Mouse (Mus musculus): Measurements from ENCODE around the gene Kif17. TPM values are rescaled to one million over a fixed set of nuclear protein-coding genes. Genes with fewer than 3 reads are reported as not detected.
"Not testable (repeated sequence)": the region's sequence is repeated elsewhere in the genome, so short reads cannot be mapped to it uniquely, and the experiment has no call there.

Kif17 gene
- total and polyA plus RNA-seq, 3 experiments, result 2.7 to 4.0 (median 2.8) TPM

GRCm38 (mm10) chr4:138313021-138313420 lies 62.8 kb downstream of the Kif17 start:
- no peak for DNase-seq

GRCm38 (mm10) chr4:138313795-138314194 lies 63.6 kb downstream of the Kif17 start:
- DNase-seq, result no peak

- no peak for DNase-seq
These were observed 65.5 kb downstream of the Kif17 start for GRCm38 (mm10) chr4:138315781-138316180.

DNA sequence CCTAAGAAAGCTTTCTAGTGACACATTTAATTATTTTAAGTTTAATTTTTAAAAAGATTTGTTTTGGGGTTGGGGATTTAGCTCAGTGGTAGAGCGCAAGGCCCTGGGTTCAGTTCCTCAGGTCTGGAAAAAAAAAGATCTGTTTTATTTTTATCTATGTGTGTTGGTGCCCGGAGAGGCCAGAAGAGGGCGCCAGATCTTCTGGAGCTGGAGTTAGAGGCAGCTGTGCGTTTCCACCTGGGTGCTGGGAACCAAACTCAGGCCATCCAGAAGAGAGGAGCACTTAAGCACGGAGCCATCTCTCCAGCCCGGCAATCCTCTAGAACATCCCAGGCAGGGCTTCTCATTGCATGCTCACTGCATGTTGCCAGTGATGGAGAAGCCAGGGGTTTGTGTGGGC lies 66.1 kb downstream of the Kif17 start:
- no peak for DNase-seq

- DNase-seq, result peak; percentile 49
These were observed 68.5 kb downstream of the Kif17 start for GRCm38 (mm10) chr4:138318509-138319266.

- DNase-seq, result peak; percentile 83
These were observed 69.3 kb downstream of the Kif17 start for GRCm38 (mm10) chr4:138319508-138319907.

DNA sequence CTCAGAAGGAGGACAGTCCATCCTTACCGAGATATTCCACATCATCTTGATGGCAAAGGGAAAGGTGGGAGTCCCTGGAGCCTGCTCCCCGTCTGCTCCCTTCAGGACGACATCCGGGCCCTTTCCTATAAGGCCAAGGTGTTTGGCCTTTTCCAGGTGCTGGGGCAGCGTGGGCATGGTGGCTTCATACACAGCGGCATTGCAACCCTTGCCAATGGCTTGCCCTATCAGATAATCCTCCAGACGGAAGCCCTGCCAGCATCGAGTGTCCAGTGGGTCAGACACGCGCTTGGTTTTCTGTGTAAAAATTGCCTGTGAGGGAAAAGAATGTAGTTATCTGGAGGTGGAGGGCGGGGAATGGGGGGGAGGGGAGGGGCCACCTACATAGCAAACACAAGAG lies 70.5 kb downstream of the Kif17 start:
- DNase-seq, result no peak

- DNase-seq, result no peak
These were observed 71.3 kb downstream of the Kif17 start for GRCm38 (mm10) chr4:138321488-138321887.

- no peak for DNase-seq
These were observed 72.5 kb downstream of the Kif17 start for GRCm38 (mm10) chr4:138322692-138323091.

GRCm38 (mm10) chr4:138323753-138324152 lies 73.5 kb downstream of the Kif17 start:
- no peak for DNase-seq

DNA sequence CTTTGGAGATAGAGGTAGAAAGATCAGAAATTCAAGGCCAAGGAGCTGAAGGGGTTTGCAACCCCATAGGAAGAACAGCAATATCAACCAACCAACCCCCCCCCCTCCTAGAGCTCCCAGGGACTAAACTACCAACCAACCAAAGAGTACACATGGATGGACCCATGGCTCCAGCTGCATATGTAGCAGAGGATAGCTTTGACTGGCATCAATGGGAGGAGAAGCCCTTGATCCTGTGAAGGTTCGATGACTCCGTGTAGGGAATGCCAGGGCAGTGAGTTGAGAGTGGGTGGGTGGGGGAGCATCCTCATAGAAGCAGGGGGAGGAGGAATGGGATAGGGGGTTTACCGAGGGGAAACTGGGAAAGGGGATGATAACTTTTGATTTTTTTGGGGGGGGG lies 74.2 kb downstream of the Kif17 start:
- no peak for DNase-seq

GRCm38 (mm10) chr4:138325466-138326076 lies 75.3 kb downstream of the Kif17 start:
- peak; percentile 99 for DNase-seq

DNA sequence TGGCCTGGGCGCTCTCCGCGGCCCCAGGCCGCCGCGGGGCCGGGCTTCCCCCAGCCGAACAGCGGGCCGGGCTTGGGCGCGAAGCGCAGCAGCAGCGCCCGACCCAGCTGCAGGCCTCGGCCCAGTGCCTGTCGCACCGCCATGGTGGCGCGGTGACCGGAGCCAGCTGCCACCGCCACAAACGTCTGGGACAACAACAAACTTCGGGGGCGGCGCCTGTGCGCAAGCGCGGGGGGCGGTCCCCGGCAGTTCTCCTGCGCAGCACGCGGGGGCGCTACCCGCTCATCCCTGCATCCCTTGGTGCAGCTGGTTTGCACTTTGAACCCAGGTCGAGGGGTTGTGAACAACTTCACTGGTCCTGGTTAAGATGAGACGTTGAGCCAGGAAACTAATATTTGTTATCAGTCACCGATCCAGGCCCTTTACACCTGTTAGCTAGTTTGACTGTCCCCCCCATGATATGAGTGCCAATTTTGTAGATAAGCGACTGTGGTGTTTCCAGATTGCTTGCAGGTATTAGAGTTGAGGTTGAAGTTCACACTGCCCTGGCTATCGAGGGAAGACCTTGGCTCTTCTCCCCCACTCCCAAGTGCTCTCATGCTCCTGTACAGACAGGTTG lies 76.0 kb downstream of the Kif17 start, which contains the start of gene Pink1:
Gene Pink1 (minus strand): TSS at position 231 of the 619 bp plus-strand sequence.
- DNase-seq, result peak; percentile 95

- not testable (repeated sequence) for DNase-seq
These were observed 76.9 kb downstream of the Kif17 start for GRCm38 (mm10) chr4:138327155-138327554.

DNA sequence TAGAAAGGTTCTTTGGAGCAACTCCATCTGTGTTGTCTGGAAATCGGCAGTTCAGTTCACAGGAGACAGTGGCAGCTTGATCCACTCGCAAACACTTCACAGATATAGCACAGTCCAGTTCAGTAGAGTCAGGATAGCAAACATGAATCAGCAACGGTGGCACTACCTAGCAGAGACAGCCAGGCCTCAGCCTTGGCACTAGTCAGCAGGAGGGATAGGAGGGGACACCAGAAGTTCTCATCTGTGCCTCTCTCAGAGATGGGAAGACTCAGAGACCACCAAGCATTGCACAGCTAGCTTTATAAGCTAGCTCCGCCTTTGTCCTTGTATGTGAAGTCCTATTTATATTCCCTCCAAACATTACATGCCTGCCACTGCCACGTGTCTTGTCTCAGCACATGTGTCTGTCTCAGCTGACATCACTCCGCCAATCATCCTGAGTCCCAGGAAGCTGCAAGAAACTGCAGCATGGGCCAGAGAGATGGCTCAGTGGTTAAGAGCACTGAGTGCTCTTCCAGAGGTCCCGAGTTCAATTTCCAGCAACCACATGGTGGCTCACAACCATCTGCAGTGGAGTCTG lies 77.7 kb downstream of the Kif17 start:
- no peak for DNase-seq

GRCm38 (mm10) chr4:138330264-138330671 lies 80.0 kb downstream of the Kif17 start:
- DNase-seq, result no peak

DNA sequence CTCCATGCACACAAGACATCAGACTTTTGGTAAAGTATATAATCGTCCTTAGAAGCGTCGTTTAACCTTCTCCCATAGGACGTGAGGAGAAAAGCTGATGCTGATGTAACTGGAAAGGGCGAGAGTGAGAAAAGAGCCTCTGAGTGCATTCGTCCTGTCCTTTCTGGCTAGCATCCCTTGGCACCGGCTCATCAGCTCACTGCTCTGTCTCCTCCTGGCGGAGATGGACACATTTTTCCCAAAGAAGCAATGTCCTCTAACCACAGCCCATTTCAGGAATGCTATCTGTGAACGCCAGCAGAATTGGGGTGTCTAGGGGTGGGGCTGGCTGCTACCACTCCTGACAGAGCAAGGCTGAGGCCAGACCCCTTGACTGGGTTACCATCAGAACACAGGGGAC lies 81.4 kb downstream of the Kif17 start:
- DNase-seq, result no peak

DNA sequence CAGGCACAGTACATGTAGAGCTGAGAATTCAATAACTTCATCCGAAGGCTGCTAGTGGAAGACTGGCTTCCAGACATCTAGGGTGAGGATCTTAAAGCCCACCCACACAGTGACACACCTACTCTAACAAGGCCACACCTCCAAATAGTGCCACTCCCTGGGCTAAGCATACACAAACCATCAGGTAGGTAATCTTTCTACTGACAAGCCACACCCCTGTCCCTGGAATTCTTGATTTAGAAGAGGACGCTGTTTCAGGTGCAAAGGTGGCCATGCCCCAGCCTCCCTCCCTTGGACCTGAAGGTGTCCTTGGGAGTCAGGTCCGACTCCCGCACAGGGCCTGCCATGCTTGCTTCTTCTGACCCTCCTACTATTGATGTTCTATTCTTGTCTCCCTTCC lies 82.9 kb downstream of the Kif17 start:
- DNase-seq, result no peak

DNA sequence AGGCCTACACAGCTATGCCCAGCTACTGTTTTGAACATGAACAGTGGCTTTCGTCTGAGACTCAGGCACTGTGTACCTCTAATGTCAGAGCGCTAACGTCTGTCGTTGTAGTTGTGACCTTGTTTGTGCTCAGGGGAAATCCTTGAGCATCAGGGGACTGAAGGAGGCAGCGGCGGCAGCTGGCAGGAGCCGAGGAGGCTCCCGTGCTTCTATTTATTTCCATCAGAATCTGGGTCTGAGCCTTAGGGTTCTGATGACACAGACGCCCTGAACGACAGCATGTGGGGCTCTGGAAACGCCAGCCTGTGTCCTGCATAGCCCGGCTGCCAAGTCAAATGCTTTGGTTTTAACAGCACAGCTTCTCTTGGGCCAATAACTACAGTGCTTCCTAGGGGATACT lies 84.8 kb downstream of the Kif17 start:
- DNase-seq, result no peak

GRCm38 (mm10) chr4:138335648-138336047 lies 85.4 kb downstream of the Kif17 start:
- DNase-seq, result no peak

GRCm38 (mm10) chr4:138336876-138337275 lies 86.6 kb downstream of the Kif17 start:
- DNase-seq, result no peak

DNA sequence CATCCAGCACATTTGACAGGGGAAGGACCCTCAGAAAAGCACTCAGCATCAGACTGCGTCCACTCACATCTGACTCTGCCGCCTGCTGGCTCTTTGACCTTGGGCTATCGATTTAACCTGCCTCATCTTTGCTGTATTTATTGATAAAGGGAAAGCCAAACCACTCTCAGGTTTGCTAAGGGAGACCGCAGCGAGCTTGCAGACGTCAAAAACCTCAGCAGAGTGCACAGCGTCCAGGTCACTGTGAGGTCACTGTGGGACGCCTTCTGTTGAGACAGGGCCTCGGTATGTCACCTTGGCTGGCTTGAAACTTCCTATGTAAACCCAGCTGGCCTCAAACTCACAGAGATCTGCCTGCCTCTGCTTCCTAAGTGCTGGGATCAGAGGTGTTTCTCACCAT lies 87.1 kb downstream of the Kif17 start:
- no peak for DNase-seq

- DNase-seq, result peak; percentile 48
These were observed 89.7 kb downstream of the Kif17 start for GRCm38 (mm10) chr4:138339963-138340362.
